Mouse (Mus musculus): Measurements from ENCODE around the gene Ccpg1os. TPM values are rescaled to one million over a fixed set of nuclear protein-coding genes. Genes with fewer than 3 reads are reported as not detected.

Ccpg1os gene
- polyA plus RNA-seq, 1 experiment: 18.3 TPM

- Histone ChIP-seq H3K27ac (ENCODE audit: insufficient read depth, low read length) (no peak overlapping the region), H3K4me1 (ENCODE audit: control insufficient read depth, insufficient read depth, low read length) (no peaks in the 10 kb centered on the region), H3K4me3 (ENCODE audit: insufficient read depth, low read length) (no peak overlapping the region)
- no peak for TF ChIP-seq CTCF (IDR thresholded peaks at IDR 0.05; ENCODE audit: extremely low read depth, insufficient read depth, low read length)
- no peak for TF ChIP-seq POLR2A (IDR thresholded peaks at IDR 0.05; ENCODE audit: extremely low read depth, insufficient read depth, low read length)
These were observed 23.2 kb downstream of the Ccpg1os start for GRCm38 (mm10) chr9:72961959-72962358.

- no peak overlapping the region for H3K27ac ChIP-seq (ENCODE audit: insufficient read depth, low read length)
- no peak overlapping the region for H3K4me3 ChIP-seq (ENCODE audit: insufficient read depth, low read length)
- H3K4me1 ChIP-seq (ENCODE audit: control insufficient read depth, insufficient read depth, low read length): no peaks in the 10 kb centered on the region
- TF ChIP-seq POLR2A (IDR thresholded peaks at IDR 0.05; ENCODE audit: extremely low read depth, insufficient read depth, low read length): no peak
- no peak for TF ChIP-seq CTCF (IDR thresholded peaks at IDR 0.05; ENCODE audit: extremely low read depth, insufficient read depth, low read length)
These were observed 23.8 kb downstream of the Ccpg1os start for GRCm38 (mm10) chr9:72961346-72961745.

- peak; percentile 49; the same call in 1 of the 2 replicates for TF ChIP-seq POLR2A (IDR thresholded peaks at IDR 0.05; ENCODE audit: extremely low read depth, insufficient read depth, low read length)
- TF ChIP-seq CTCF (IDR thresholded peaks at IDR 0.05; ENCODE audit: extremely low read depth, insufficient read depth, low read length): no peak
- H3K4me3 ChIP-seq (ENCODE audit: insufficient read depth, low read length): peak within 1 kb of the TSS; percentile 47
- no peak within 1 kb of the TSS for H3K27ac ChIP-seq (ENCODE audit: insufficient read depth, low read length)
- H3K4me1 ChIP-seq (ENCODE audit: control insufficient read depth, insufficient read depth, low read length): no peaks in the 10 kb centered on the region
These were observed 26.4 kb downstream of the Ccpg1os start, which contains the start of the genes Dyx1c1 and Gm44503 for GRCm38 (mm10) chr9:72958521-72959450. Gene Dyx1c1 (plus strand): TSS chr9:72958785. Gene Gm44503 (plus strand): TSS chr9:72958852.

- H3K27ac ChIP-seq (ENCODE audit: insufficient read depth, low read length): no peak overlapping the region
- H3K4me3 ChIP-seq (ENCODE audit: insufficient read depth, low read length): no peak overlapping the region
- TF ChIP-seq POLR2A (IDR thresholded peaks at IDR 0.05; ENCODE audit: extremely low read depth, insufficient read depth, low read length) (no peak), CTCF (IDR thresholded peaks at IDR 0.05; ENCODE audit: extremely low read depth, insufficient read depth, low read length) (peak; percentile 59)
- H3K4me1 ChIP-seq (ENCODE audit: control insufficient read depth, insufficient read depth, low read length): no peaks in the 10 kb centered on the region
These were observed 29.6 kb downstream of the Ccpg1os start for GRCm38 (mm10) chr9:72955546-72955945.

GRCm38 (mm10) chr9:72954746-72955145, 30.4 kb downstream of the Ccpg1os start:
- no peaks in the 10 kb centered on the region for H3K4me1 ChIP-seq (ENCODE audit: control insufficient read depth, insufficient read depth, low read length)
- TF ChIP-seq CTCF (IDR thresholded peaks at IDR 0.05; ENCODE audit: extremely low read depth, insufficient read depth, low read length) (peak; percentile 34), POLR2A (IDR thresholded peaks at IDR 0.05; ENCODE audit: extremely low read depth, insufficient read depth, low read length) (no peak)
- no peak overlapping the region for H3K4me3 ChIP-seq (ENCODE audit: insufficient read depth, low read length)
- H3K27ac ChIP-seq (ENCODE audit: insufficient read depth, low read length): no peak overlapping the region

GRCm38 (mm10) chr9:72949572-72949971, 35.6 kb downstream of the Ccpg1os start:
- Histone ChIP-seq H3K27ac (ENCODE audit: insufficient read depth, low read length) (no peak overlapping the region), H3K4me1 (ENCODE audit: control insufficient read depth, insufficient read depth, low read length) (no peaks in the 10 kb centered on the region), H3K4me3 (ENCODE audit: insufficient read depth, low read length) (no peak overlapping the region)
- TF ChIP-seq CTCF (IDR thresholded peaks at IDR 0.05; ENCODE audit: extremely low read depth, insufficient read depth, low read length) (no peak), POLR2A (IDR thresholded peaks at IDR 0.05; ENCODE audit: extremely low read depth, insufficient read depth, low read length) (no peak)

GRCm38 (mm10) chr9:72947010-72947409, 38.2 kb downstream of the Ccpg1os start:
- TF ChIP-seq CTCF (IDR thresholded peaks at IDR 0.05; ENCODE audit: extremely low read depth, insufficient read depth, low read length) (no peak), POLR2A (IDR thresholded peaks at IDR 0.05; ENCODE audit: extremely low read depth, insufficient read depth, low read length) (no peak)
- no peak overlapping the region for H3K27ac ChIP-seq (ENCODE audit: insufficient read depth, low read length)

GRCm38 (mm10) chr9:72944286-72944685, 40.9 kb downstream of the Ccpg1os start:
- no peaks in the 10 kb centered on the region for H3K4me1 ChIP-seq (ENCODE audit: control insufficient read depth, insufficient read depth, low read length)
- H3K4me3 ChIP-seq (ENCODE audit: insufficient read depth, low read length): no peak overlapping the region
- TF ChIP-seq POLR2A (IDR thresholded peaks at IDR 0.05; ENCODE audit: extremely low read depth, insufficient read depth, low read length): no peak
- TF ChIP-seq CTCF (IDR thresholded peaks at IDR 0.05; ENCODE audit: extremely low read depth, insufficient read depth, low read length): no peak
- no peak overlapping the region for H3K27ac ChIP-seq (ENCODE audit: insufficient read depth, low read length)

More at GRCm38 (mm10) chr9:72947010-72947409, 38.2 kb downstream of the Ccpg1os start:
- Histone ChIP-seq H3K4me1 (ENCODE audit: control insufficient read depth, insufficient read depth, low read length) (no peaks in the 10 kb centered on the region), H3K4me3 (ENCODE audit: insufficient read depth, low read length) (no peak overlapping the region)

- no peak for TF ChIP-seq POLR2A (IDR thresholded peaks at IDR 0.05; ENCODE audit: extremely low read depth, insufficient read depth, low read length)
- TF ChIP-seq CTCF (IDR thresholded peaks at IDR 0.05; ENCODE audit: extremely low read depth, insufficient read depth, low read length): 0 out of 2 replicates have a peak, but pooled peaks have one; percentile 4
- no peaks in the 10 kb centered on the region for H3K4me1 ChIP-seq (ENCODE audit: control insufficient read depth, insufficient read depth, low read length)
- H3K4me3 ChIP-seq (ENCODE audit: insufficient read depth, low read length): no peak overlapping the region
- no peak overlapping the region for H3K27ac ChIP-seq (ENCODE audit: insufficient read depth, low read length)
These were observed 41.8 kb downstream of the Ccpg1os start for GRCm38 (mm10) chr9:72943424-72943823.

- TF ChIP-seq CTCF (IDR thresholded peaks at IDR 0.05; ENCODE audit: extremely low read depth, insufficient read depth, low read length) (no peak), POLR2A (IDR thresholded peaks at IDR 0.05; ENCODE audit: extremely low read depth, insufficient read depth, low read length) (no peak)
- H3K4me1 ChIP-seq (ENCODE audit: control insufficient read depth, insufficient read depth, low read length): no peaks in the 10 kb centered on the region
These were observed 48.9 kb downstream of the Ccpg1os start for GRCm38 (mm10) chr9:72936301-72936700.

More at GRCm38 (mm10) chr9:72936301-72936700, 48.9 kb downstream of the Ccpg1os start:
- no peak overlapping the region for H3K4me3 ChIP-seq (ENCODE audit: insufficient read depth, low read length)
- no peak overlapping the region for H3K27ac ChIP-seq (ENCODE audit: insufficient read depth, low read length)

Data from cortical plate, adult 2 months (tissue).